Mouse (Mus musculus) heart, adult 2 months (tissue): ENCODE results near the gene Vti1a. TPM values are rescaled to one million over a fixed set of nuclear protein-coding genes. Genes with fewer than 3 reads are reported as not detected.

Experiments used
- DNase-seq, 2 experiments: peaks; one replicate each; pipeline ENCODE4 v3.0.0; 2021
- H3K27ac ChIP-seq: fragments of 200-600 bp; 2 replicates; pipeline ENCODE4 v1.8.1; 2022
- H3K27me3 ChIP-seq: fragments of 200-500 bp; 2 replicates; pipeline ENCODE4 v1.6.1; 2012; ENCODE audit warnings: mild to moderate bottlenecking, low read length, inconsistent platforms, mixed read lengths; ENCODE audit not compliant: control insufficient read depth, insufficient read depth
- H3K36me3 ChIP-seq: fragments of 200-500 bp; 2 replicates; pipeline ENCODE4 v1.6.1; 2012; ENCODE audit warnings: low read length, inconsistent platforms; ENCODE audit not compliant: control insufficient read depth, insufficient read depth
- H3K4me1 ChIP-seq: fragments of 200-500 bp; 2 replicates; pipeline ENCODE4 v1.6.1; 2011; ENCODE audit warnings: low read length; ENCODE audit not compliant: control insufficient read depth, insufficient read depth
- H3K4me3 ChIP-seq: fragments of 200-600 bp; 2 replicates; pipeline ENCODE4 v1.8.1; 2022
- H3K79me2 ChIP-seq: fragments of 200-500 bp; replicated peaks from 2 replicates; pipeline ENCODE4 v1.6.1; 2012; ENCODE audit warnings: mild to moderate bottlenecking, inconsistent platforms, low read length, moderate library complexity, mixed read lengths; ENCODE audit not compliant: control insufficient read depth, insufficient read depth
- H3K9ac ChIP-seq: fragments of 200-500 bp; 2 replicates; pipeline ENCODE4 v1.6.1; 2012; ENCODE audit warnings: low read depth, mild to moderate bottlenecking, control low read depth, inconsistent platforms, low read length, mixed read lengths
- CTCF ChIP-seq: fragments of 200-600 bp; IDR thresholded peaks from 2 replicates; pipeline ENCODE4 v1.8.1; 2022; ENCODE audit warnings: antibody characterized with exemption, mild to moderate bottlenecking, moderate library complexity
- EP300 ChIP-seq: fragments of 200-500 bp; IDR thresholded peaks from 2 replicates; pipeline ENCODE4 v1.6.1; 2011; ENCODE audit warnings: low read depth, low read length, control low read depth; ENCODE audit not compliant: insufficient read depth
- POLR2A ChIP-seq: fragments of 200-500 bp; IDR thresholded peaks from 2 replicates; pipeline ENCODE4 v1.6.1; 2011; ENCODE audit warnings: mild to moderate bottlenecking, low read depth, low read length, control low read depth; ENCODE audit not compliant: insufficient read depth
- WGBS: fragments of 180-500 bp; shearing (Covaris S2); methylation state at CpG from one replicate; pipeline ENCODE4 v1.1.7; 2018; 5-methylcytosine and 5-hydroxymethylcytosine counted together
- intact Hi-C: fragments of 180-260 bp; cut with DNase I; formaldehyde crosslinking; loops from one replicate; pipeline ENCODE4 v1.15.1; 2025
- polyA plus RNA-seq: library from polyadenylated mRNA; depleted of rRNA; stranded (reverse); fragments of >200 nt; gene quantifications from 2 replicates; pipeline ENCODE4 v1.2.3, GENCODE M21; 2012
- total RNA-seq, 2 experiments: library from RNA; stranded (reverse); gene quantifications; 2 replicates each; pipeline ENCODE4 v1.2.3; 2021

Vti1a gene
- total and polyA plus RNA-seq, 3 experiments = 6.2 to 16.3 (median 15.6) TPM

DNA sequence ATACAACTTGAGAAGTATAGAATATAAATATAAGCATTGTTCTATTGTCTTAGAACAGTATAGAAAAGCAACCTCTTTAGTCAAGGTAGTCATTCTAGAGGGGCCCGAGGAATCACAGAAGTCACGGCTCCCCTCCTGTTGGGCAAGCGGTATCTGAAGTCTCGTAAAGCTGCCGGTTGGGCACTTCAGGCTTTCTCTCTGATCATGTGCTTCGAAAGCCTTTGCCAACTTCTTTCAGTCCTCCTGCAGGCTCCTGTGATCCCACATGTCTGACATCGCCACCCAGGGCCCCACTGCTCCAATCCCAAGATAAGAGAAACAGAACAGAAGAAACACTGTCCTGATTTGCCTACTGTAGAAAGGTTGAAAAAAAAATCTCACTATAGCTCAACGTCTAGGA is 156.5 kb downstream of the Vti1a start:
- Histone ChIP-seq H3K4me1 (no peaks in the 10 kb centered on the region), H3K4me3 (no peak overlapping the region), H3K9ac (no peak overlapping the region), H3K79me2 (no peaks in the 10 kb centered on the region), H3K27ac (no peak overlapping the region), H3K36me3 (no peaks in the 10 kb centered on the region), H3K27me3 (no peaks in the 10 kb centered on the region)
- 58% methylated on average over 8 of the region's 8 CpGs for WGBS
- DNase-seq = no peak
- intact Hi-C loops = no loop called here
- no peak for TF ChIP-seq EP300
- TF ChIP-seq POLR2A = no peak
- TF ChIP-seq CTCF = no peak

DNA sequence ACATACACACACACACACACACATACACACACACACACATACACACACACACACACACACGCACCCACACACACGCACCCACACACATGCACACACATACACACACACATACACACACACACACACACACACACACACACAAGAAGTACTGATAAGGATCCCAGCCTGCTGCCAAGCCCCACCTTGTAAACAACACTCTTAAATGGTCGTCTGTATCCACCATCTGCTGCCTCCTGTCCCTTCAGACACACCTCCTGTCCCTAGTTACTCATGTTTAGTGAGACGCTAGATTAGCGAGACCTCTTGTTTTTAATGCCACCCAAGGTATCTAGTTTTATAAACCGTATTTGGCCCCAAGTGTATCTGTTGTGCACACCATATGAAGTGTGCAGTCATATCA is 158.1 kb downstream of the Vti1a start:
- no peak for DNase-seq
- WGBS = 84% methylated on average over 6 of the region's 6 CpGs

DNA sequence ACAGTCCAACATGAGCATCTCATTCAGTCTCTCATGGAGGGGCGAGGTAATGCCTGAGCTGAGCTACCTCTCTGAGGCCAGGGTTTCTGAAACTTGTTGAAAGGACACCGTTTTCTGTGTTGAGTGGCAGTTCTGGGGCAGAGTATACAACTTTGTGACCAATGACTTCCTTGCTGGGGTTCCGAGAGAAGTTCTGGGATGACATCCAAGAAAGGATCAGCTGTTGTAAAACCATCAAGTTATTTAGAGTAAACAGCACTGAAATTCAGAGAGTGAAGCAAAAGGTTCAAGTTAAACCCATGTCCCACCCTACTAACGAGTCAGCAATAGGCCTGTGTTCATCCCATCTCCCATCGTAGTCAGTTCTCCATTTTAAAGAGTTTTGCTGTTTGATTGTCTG is 164.4 kb downstream of the Vti1a start:
- Histone ChIP-seq H3K79me2 (no peaks in the 10 kb centered on the region), H3K4me3 (no peak overlapping the region), H3K9ac (no peak overlapping the region), H3K36me3 (no peaks in the 10 kb centered on the region), H3K27ac (no peak overlapping the region), H3K4me1 (no peaks in the 10 kb centered on the region), H3K27me3 (no peaks in the 10 kb centered on the region)
- DNase-seq = no peak
- WGBS = 68% methylated on average over 5 of the region's 5 CpGs
- intact Hi-C loops = no loop called here
- TF ChIP-seq CTCF (no peak), EP300 (no peak), POLR2A (no peak)

More for the DNA sequence above, 158.1 kb downstream of the Vti1a start:
- Histone ChIP-seq H3K27ac (no peak overlapping the region), H3K79me2 (no peaks in the 10 kb centered on the region), H3K4me3 (no peak overlapping the region), H3K27me3 (no peaks in the 10 kb centered on the region), H3K4me1 (no peaks in the 10 kb centered on the region), H3K9ac (no peak overlapping the region), H3K36me3 (no peaks in the 10 kb centered on the region)
- no peak for TF ChIP-seq EP300
- TF ChIP-seq POLR2A = no peak
- TF ChIP-seq CTCF = no peak
- intact Hi-C loops = no loop called here

DNA sequence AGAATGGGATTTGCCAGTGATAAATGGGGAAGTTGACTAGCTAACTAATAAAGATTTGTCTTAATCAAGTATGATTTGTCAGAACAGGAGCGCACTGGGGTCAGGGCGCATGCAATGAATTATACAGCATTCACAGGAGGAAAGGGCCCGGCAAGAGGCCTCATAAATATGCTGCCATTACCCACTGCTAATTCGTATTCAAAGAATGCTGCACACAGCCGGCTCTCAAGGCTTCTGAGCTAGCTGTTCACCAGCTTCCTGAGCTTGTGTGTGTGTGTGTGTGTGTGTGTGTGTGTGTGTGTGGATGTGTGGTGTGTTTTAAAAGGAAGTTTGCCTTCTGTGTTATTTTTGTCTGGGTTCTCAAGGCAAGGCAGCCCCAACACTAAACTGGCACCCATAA is 165.2 kb downstream of the Vti1a start:
- no peaks in the 10 kb centered on the region for H3K4me1 ChIP-seq
- H3K79me2 ChIP-seq = no peaks in the 10 kb centered on the region
- intact Hi-C loops = no loop called here
- no peak overlapping the region for H3K9ac ChIP-seq
- H3K4me3 ChIP-seq = no peak overlapping the region
- no peaks in the 10 kb centered on the region for H3K27me3 ChIP-seq
- TF ChIP-seq CTCF (no peak), EP300 (no peak), POLR2A (no peak)
- H3K27ac ChIP-seq = no peak overlapping the region
- 78% methylated on average over 5 of the region's 5 CpGs for WGBS
- DNase-seq = no peak
- H3K36me3 ChIP-seq = no peaks in the 10 kb centered on the region

DNA sequence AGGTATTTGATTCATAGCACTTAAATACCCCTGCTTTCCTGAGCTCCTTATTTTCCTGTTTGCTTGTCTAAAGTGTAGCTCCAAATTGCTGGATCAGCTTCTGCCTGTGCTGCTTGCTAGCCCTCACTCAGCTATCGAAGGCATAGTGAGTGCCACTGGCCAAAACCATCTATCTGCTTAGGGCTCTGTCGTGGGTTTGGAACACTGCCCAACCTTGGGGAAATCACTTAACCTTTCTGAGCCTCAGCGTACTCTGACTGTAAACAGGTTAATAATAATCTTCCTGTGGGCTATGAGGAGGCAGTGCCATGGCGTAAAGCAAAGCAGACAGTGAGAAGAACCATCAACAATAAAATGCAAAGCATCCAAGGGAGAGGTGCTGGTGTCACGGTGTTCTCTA is 167.4 kb downstream of the Vti1a start:
- Histone ChIP-seq H3K79me2 (no peaks in the 10 kb centered on the region), H3K36me3 (no peaks in the 10 kb centered on the region), H3K4me3 (no peak overlapping the region), H3K27ac (no peak overlapping the region), H3K27me3 (no peaks in the 10 kb centered on the region), H3K9ac (no peak overlapping the region), H3K4me1 (no peaks in the 10 kb centered on the region)
- intact Hi-C loops = no loop called here
- DNase-seq = no peak
- TF ChIP-seq POLR2A (no peak), EP300 (no peak), CTCF (no peak)
- WGBS = 43% methylated on average over 5 of the region's 5 CpGs

DNA sequence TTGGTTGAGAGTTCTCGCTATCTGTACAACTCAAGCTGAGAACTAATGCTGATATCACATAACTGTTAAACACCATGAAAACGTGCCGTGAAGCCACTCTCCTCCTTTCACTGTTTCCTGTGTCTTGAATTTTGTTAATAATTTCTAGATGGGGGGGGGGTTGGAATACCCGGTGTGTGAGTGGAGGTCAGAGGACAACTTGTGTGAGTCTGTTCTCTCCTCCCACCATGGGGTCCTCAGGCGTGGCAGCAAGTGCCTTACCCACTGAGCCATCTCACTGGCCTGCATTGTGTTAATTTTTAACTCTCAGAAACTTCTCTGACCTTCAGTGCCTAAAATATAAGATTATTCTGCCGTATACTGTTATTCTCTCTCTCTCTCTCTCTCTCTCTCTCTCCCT is 168.5 kb downstream of the Vti1a start:
- no peaks in the 10 kb centered on the region for H3K4me1 ChIP-seq
- no peaks in the 10 kb centered on the region for H3K36me3 ChIP-seq
- H3K9ac ChIP-seq = no peak overlapping the region
- no peaks in the 10 kb centered on the region for H3K79me2 ChIP-seq
- TF ChIP-seq EP300 (no peak), CTCF (no peak), POLR2A (no peak)
- H3K27me3 ChIP-seq = no peaks in the 10 kb centered on the region
- intact Hi-C loops = no loop called here
- 84% methylated on average over 6 of the region's 6 CpGs for whole genome bisulfite sequencing
- no peak for DNase-seq
- H3K4me3 ChIP-seq = no peak overlapping the region
- H3K27ac ChIP-seq = no peak overlapping the region

GRCm38 (mm10) chr19:55486473-55486872 is 170.4 kb downstream of the Vti1a start:
- Histone ChIP-seq H3K4me1 (peaks cover 1% of the 10 kb centered on the region; the same call in 1 of the 2 replicates), H3K4me3 (no peak overlapping the region), H3K79me2 (no peaks in the 10 kb centered on the region), H3K9ac (no peak overlapping the region), H3K27ac (no peak overlapping the region), H3K27me3 (no peaks in the 10 kb centered on the region), H3K36me3 (no peaks in the 10 kb centered on the region)
- no peak for TF ChIP-seq POLR2A
- TF ChIP-seq EP300 = no peak
- TF ChIP-seq CTCF = no peak
- WGBS = 72% methylated on average over 4 of the region's 4 CpGs
- intact Hi-C loops = no loop called here
- DNase-seq = no peak
